Mouse (Mus musculus): ENCODE data around the gene Traf3ip1. TPM values are rescaled to one million over a fixed set of nuclear protein-coding genes. Genes with fewer than 3 reads are reported as not detected.

The Traf3ip1 gene
- polyA plus RNA-seq, 1 experiment: 22.7 TPM

DNA sequence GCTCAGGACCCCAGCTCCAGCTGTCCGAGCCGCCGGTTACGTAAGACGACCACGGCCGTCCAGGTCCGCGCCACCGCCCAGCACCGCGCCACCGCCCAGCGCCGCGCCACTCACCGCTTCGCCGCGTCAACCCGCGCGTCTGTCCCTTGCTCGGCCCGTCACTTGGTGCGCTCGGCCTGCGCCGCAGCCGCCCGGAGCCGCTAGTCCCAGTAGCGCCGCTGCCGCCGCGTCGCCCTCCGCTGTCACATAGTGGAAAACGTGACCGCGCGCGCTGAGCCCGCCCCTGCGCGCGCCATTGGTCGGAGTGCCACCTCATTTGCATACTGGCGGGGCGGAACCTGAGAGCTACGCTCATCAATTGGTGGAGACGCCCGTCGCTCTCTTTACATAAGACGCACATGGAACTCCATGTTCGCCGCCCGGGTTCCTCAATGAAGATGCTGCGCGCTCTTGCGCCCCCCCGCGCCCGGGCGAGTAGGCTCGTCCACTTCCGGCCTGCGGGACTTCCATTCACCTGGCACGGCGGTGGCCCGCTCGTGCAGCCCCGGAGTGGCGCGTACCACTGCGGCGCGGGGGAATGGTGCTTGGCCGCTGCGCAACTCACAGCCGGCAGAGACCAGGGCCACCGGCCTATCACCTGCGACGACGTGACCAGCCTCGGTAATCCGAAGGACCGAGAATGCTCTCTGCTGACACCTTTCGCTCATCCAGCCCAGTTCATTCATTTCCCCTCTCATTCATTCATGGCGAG is 35.2 kb upstream of the Traf3ip1 start, which contains the start of gene Per2:
Per2 (minus strand) TSS at position 266 of the 751 bp plus-strand sequence.
- no peak for TF ChIP-seq GATA1 (IDR thresholded peaks at IDR 0.05; ENCODE audit: low read length)

- TF ChIP-seq GATA1 (IDR thresholded peaks at IDR 0.05; ENCODE audit: low read length): no peak
These were observed 34.4 kb upstream of the Traf3ip1 start for GRCm38 (mm10) chr1:91460069-91460468.

DNA sequence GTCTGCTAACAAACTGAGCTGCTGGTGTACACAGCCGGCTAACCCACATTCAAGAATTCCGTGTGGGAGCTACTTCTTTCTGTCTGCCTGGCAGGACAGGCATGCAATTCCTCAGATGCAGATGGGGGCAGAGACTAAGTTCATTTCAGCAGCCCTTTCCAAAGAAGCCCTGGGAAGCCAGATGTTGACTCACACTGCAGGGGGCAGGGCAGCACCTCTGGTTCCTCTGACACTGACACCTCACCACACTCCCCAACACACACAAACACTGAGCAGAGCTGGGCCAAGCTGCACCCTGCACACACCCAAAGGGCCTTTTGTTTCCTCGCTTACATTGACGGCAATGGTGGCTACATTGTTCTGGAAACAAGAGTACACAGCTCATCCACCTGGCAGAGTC is 33.9 kb upstream of the Traf3ip1 start:
- no peak for TF ChIP-seq GATA1 (IDR thresholded peaks at IDR 0.05; ENCODE audit: low read length)

GRCm38 (mm10) chr1:91463336-91463995 is 31.0 kb upstream of the Traf3ip1 start:
- TF ChIP-seq GATA1 (IDR thresholded peaks at IDR 0.05; ENCODE audit: low read length): no peak

GRCm38 (mm10) chr1:91464436-91464835 is 30.0 kb upstream of the Traf3ip1 start:
- TF ChIP-seq GATA1 (IDR thresholded peaks at IDR 0.05; ENCODE audit: low read length): no peak

GRCm38 (mm10) chr1:91465244-91465643 is 29.2 kb upstream of the Traf3ip1 start:
- TF ChIP-seq GATA1 (IDR thresholded peaks at IDR 0.05; ENCODE audit: low read length): no peak

DNA sequence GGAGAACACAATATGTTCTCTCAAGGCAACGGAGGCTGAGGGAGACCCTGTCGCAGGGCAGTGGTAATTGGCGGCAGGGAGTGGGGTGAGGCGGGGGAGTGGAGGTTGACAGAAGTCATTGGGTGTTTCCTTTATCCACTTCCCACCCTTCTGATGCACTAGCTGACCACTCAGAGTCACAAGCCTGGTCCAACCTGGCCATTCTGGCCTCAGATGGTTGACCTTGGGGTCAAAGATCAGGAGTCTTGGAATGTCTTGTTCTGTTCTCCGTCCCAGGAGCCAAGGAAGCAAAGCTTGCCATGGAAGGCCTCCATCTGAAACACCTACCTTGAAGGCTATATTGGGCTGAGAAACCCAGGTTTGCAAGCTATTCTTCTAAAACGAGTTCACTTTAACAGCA is 28.3 kb upstream of the Traf3ip1 start:
- no peak for TF ChIP-seq GATA1 (IDR thresholded peaks at IDR 0.05; ENCODE audit: low read length)

- no peak for TF ChIP-seq GATA1 (IDR thresholded peaks at IDR 0.05; ENCODE audit: low read length)
These were observed 24.5 kb upstream of the Traf3ip1 start for GRCm38 (mm10) chr1:91469888-91470419.

DNA sequence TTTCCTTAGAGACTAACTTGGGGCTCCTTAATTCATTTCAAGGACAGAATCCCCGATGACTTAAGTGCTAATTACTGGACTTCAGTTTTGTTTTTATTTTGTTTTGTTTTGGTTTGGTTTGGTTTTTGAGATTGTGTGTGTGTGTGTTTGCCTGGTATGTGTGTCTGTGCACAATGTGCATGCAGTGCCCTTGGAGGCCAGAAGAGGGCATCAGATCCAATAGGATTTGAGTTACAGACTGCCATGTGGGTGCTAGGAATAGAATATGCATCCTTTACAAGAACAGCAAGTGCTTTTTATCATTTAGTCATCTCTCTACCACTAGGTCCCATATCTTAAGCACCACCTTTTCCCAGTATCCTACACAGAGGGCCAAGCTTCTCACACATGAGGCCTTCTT is 15.5 kb upstream of the Traf3ip1 start:
- TF ChIP-seq GATA1 (IDR thresholded peaks at IDR 0.05; ENCODE audit: low read length): no peak

- TF ChIP-seq GATA1 (IDR thresholded peaks at IDR 0.05; ENCODE audit: low read length): no peak
These were observed 11.7 kb upstream of the Traf3ip1 start for GRCm38 (mm10) chr1:91482616-91483211.

DNA sequence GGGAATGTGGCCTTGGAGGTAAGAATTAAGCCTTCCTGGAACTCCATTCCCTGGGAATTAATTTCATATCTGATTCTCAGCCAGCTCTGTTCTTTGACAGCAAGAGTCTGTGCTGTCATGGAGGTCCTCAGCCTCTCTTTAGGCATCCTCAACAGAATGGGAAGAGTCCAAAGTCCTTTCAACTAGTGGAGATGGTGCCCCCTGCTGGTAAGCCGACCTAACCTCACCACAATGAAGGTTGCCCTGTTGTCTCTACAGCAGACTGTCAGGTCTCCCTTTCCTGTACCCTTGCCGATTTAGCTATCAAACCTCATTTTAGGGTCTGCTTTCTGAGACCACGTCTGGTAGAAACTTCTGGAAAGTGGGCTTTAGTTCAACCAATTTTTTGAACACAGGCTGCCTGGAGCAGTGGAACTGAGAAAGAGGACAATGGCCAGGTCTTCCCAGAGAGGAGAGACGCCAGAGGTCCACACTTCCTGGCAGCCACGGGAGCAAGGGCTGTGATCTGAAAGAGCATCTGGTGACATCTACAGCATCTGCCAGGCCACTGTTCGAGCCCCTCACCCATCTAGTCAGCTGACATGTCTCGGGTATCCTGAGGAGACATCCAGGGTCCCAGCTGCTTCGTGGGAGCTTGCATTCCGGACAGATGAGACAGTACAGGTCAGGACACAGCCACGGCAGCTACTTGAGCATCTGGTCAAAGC is 11.0 kb upstream of the Traf3ip1 start:
- TF ChIP-seq GATA1 (IDR thresholded peaks at IDR 0.05; ENCODE audit: low read length): no peak

- TF ChIP-seq GATA1 (IDR thresholded peaks at IDR 0.05; ENCODE audit: low read length): no peak
These were observed 10.5 kb upstream of the Traf3ip1 start for GRCm38 (mm10) chr1:91484011-91484346.

DNA sequence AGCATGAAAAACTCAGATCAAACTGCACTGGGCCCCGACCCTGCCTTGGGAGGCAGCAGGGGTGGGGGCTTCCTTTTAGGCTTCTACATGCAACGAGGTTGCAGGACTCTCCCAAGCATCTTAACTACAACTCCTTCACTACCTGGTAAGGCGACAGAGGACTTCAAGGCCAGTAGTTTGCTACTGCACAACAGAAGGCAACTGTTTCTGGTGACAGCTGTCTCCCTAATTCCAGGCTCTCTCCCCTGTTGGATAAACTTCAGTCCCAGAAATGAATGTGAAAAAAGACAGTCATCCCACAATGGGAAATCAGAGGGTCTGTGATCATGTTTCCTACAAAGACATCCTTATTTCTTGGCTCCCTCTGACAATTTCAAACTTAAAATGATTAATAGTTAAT is 9.0 kb upstream of the Traf3ip1 start:
- no peak for TF ChIP-seq GATA1 (IDR thresholded peaks at IDR 0.05; ENCODE audit: low read length)

GRCm38 (mm10) chr1:91486165-91486564 is 8.3 kb upstream of the Traf3ip1 start:
- no peak for TF ChIP-seq GATA1 (IDR thresholded peaks at IDR 0.05; ENCODE audit: low read length)

GRCm38 (mm10) chr1:91490322-91490721 is 4.1 kb upstream of the Traf3ip1 start:
- no peak for TF ChIP-seq GATA1 (IDR thresholded peaks at IDR 0.05; ENCODE audit: low read length)

- no peak for TF ChIP-seq GATA1 (IDR thresholded peaks at IDR 0.05; ENCODE audit: low read length)
These were observed 1.7 kb upstream of the Traf3ip1 start for GRCm38 (mm10) chr1:91492740-91493139.

Data from G1E-ER4 (cell line).